Mouse (Mus musculus): Measurements from ENCODE around the gene Fbxo27.

The Fbxo27 gene

GRCm38 (mm10) chr7:28702601-28703143, 10.0 kb downstream of the Fbxo27 start:
- no peak for DNase-seq (ENCODE audit: low spot score)

- no peak for DNase-seq (ENCODE audit: low spot score)
These were observed 16.8 kb downstream of the Fbxo27 start for GRCm38 (mm10) chr7:28709454-28709853.

GRCm38 (mm10) chr7:28710962-28711361, 18.3 kb downstream of the Fbxo27 start:
- DNase-seq (ENCODE audit: low spot score), result no peak

- no peak for DNase-seq (ENCODE audit: low spot score)
These were observed 22.0 kb downstream of the Fbxo27 start for GRCm38 (mm10) chr7:28714667-28715066.

GRCm38 (mm10) chr7:28715598-28715997, 22.9 kb downstream of the Fbxo27 start:
- DNase-seq (ENCODE audit: low spot score), result peak; percentile 18

GRCm38 (mm10) chr7:28716590-28717281, 24.1 kb downstream of the Fbxo27 start, which contains the start of gene Fbxo17:
Gene Fbxo17, plus strand, starts transcription at chr7:28716804.
- DNase-seq (ENCODE audit: low spot score), result peak; percentile 74

- DNase-seq (ENCODE audit: low spot score), result no peak
These were observed 25.1 kb downstream of the Fbxo27 start for GRCm38 (mm10) chr7:28717726-28718125.

- no peak for DNase-seq (ENCODE audit: low spot score)
These were observed 26.5 kb downstream of the Fbxo27 start for GRCm38 (mm10) chr7:28719159-28719558.

- DNase-seq (ENCODE audit: low spot score), result no peak
These were observed 27.0 kb downstream of the Fbxo27 start for GRCm38 (mm10) chr7:28719650-28720049.

- peak; percentile 44 for DNase-seq (ENCODE audit: low spot score)
These were observed 28.3 kb downstream of the Fbxo27 start for GRCm38 (mm10) chr7:28720753-28721537.

GRCm38 (mm10) chr7:28722079-28722478, 29.4 kb downstream of the Fbxo27 start:
- no peak for DNase-seq (ENCODE audit: low spot score)

- no peak for DNase-seq (ENCODE audit: low spot score)
These were observed 32.0 kb downstream of the Fbxo27 start for GRCm38 (mm10) chr7:28724613-28725012.

- DNase-seq (ENCODE audit: low spot score), result peak; percentile 89
These were observed 34.0 kb downstream of the Fbxo27 start for GRCm38 (mm10) chr7:28726600-28726999.

GRCm38 (mm10) chr7:28727649-28728340, 35.1 kb downstream of the Fbxo27 start:
- peak; percentile 36 for DNase-seq (ENCODE audit: low spot score)

- peak; percentile 88 for DNase-seq (ENCODE audit: low spot score)
These were observed 39.9 kb downstream of the Fbxo27 start for GRCm38 (mm10) chr7:28732341-28733142.

- no peak for DNase-seq (ENCODE audit: low spot score)
These were observed 40.6 kb downstream of the Fbxo27 start for GRCm38 (mm10) chr7:28733211-28733610.

- no peak for DNase-seq (ENCODE audit: low spot score)
These were observed 43.1 kb downstream of the Fbxo27 start for GRCm38 (mm10) chr7:28735701-28736100.

GRCm38 (mm10) chr7:28739829-28740228, 47.2 kb downstream of the Fbxo27 start:
- DNase-seq (ENCODE audit: low spot score), result no peak

- no peak for DNase-seq (ENCODE audit: low spot score)
These were observed 48.3 kb downstream of the Fbxo27 start for GRCm38 (mm10) chr7:28740949-28741348.

- no peak for DNase-seq (ENCODE audit: low spot score)
These were observed 48.7 kb downstream of the Fbxo27 start for GRCm38 (mm10) chr7:28741368-28741708.

- peak; percentile 99 for DNase-seq (ENCODE audit: low spot score)
These were observed 49.2 kb downstream of the Fbxo27 start, which contains the start of the genes Mrps12 and Sars2 for GRCm38 (mm10) chr7:28741709-28742438. Gene Mrps12, minus strand, starts transcription at chr7:28741820. Gene Sars2, plus strand, starts transcription at chr7:28741992.

Measured in retina, embryonic 14.5 days (tissue).